Mouse (Mus musculus) myocyte (in vitro differentiated cells): Measurements from ENCODE around the gene Tmem150a.

Experiments
- CEBPB ChIP-seq: IDR thresholded peaks from 2 replicates; pipeline ENCODE4 v1.6.1; 2011; ENCODE audit warnings: mild to moderate bottlenecking, moderate library complexity; ENCODE audit not compliant: poor library complexity, insufficient read depth, severe bottlenecking
- MYOD1 ChIP-seq, 3 experiments: IDR thresholded peaks; one replicate each; pipeline ENCODE4 v1.6.1; 2011; ENCODE audit warnings: control low read depth in 2 of 3, low read depth in 2 of 3, mild to moderate bottlenecking in 2 of 3, moderate library complexity in 1 of 3; ENCODE audit not compliant: insufficient read length in 2 of 3, control insufficient read depth in 1 of 3
- POLR2A ChIP-seq: IDR thresholded peaks from one replicate; pipeline ENCODE4 v1.6.1; 2011; ENCODE audit warnings: low read depth, mild to moderate bottlenecking, control low read depth, moderate library complexity; ENCODE audit not compliant: insufficient read length
- REST ChIP-seq: IDR thresholded peaks from one replicate; pipeline ENCODE4 v1.6.1; 2011; ENCODE audit warnings: mild to moderate bottlenecking, control low read depth, moderate library complexity; ENCODE audit not compliant: insufficient read depth, insufficient read length
- SRF ChIP-seq: IDR thresholded peaks from one replicate; pipeline ENCODE4 v1.6.1; 2011; ENCODE audit warnings: low read depth; ENCODE audit not compliant: control insufficient read depth, insufficient read length
- USF1 ChIP-seq: IDR thresholded peaks from one replicate; pipeline ENCODE4 v1.6.1; 2011; ENCODE audit warnings: low read depth, mild to moderate bottlenecking, control low read depth, moderate library complexity

DNA sequence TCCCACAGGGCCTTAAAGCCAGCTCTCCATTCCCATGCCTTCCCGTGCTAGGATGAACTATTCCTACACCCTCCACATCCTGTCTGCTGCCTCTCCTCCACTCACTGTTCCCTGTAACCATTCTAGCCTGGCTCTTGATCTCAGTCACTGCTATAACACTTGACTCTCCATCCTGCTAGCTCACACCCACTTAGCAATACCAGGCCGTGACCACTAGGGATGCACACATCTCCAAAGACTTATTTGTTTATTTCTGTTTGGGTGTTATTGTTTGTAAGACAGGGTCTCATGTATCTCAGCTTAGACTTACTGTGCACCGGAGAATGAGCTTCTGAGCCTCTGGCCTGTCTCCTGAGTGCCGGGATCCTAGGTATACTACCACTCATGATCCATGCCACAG, 14.3 kb downstream of the Tmem150a start:
- no peak for TF ChIP-seq SRF
- TF ChIP-seq MYOD1 (IDR thresholded peaks at IDR 0.05; ENCODE audit: control insufficient read depth in 1 of 3, insufficient read length in 2 of 3, low read depth in 2 of 3): no peak
- TF ChIP-seq REST: no peak
- no peak for TF ChIP-seq USF1
- no peak for TF ChIP-seq CEBPB
- no peak for TF ChIP-seq POLR2A
